Mouse (Mus musculus): ENCODE measurements at regions not wholly inside any gene's neighbourhood (a gene's known extent, or its start where the extent isn't known, plus 50 kb on each side); places are given as distances from the start of the nearest gene placed in this dataset.
A peak's percentile ranks its signal among the peaks of the same experiment; 100 is the strongest.
"Not testable (repeated sequence)": the region's sequence is repeated elsewhere in the genome, so short reads cannot be mapped to it uniquely, and the experiment has no call there.

GRCm38 (mm10) chr6:62573611-62574010 is 682.1 kb upstream of the Grid2 start:
- no peak for DNase-seq (ENCODE audit: low spot score)

GRCm38 (mm10) chr6:62576200-62576599 is 679.5 kb upstream of the Grid2 start:
- DNase-seq (ENCODE audit: low spot score): peak; percentile 72

- no peak for DNase-seq (ENCODE audit: low spot score)
Observed at GRCm38 (mm10) chr6:62620543-62620942, 635.1 kb upstream of the Grid2 start.

- not testable (repeated sequence) for DNase-seq (ENCODE audit: low spot score)
Observed at GRCm38 (mm10) chr6:62668123-62668522, 587.6 kb upstream of the Grid2 start.

GRCm38 (mm10) chr6:62718389-62718788 is 537.3 kb upstream of the Grid2 start:
- DNase-seq (ENCODE audit: low spot score): peak; percentile 5

- no peak for DNase-seq (ENCODE audit: low spot score)
Observed at GRCm38 (mm10) chr6:62719541-62720155, 536.0 kb upstream of the Grid2 start.
